Mouse (Mus musculus): ENCODE data around the gene N4bp2.
A peak's percentile ranks its signal among the peaks of the same experiment; 100 is the strongest.

GRCm38 (mm10) chr5:65860281-65861000 lies 97.1 kb downstream of the N4bp2 start:
- TF ChIP-seq CTCF (conservative IDR thresholded peaks at IDR 0.05 in 1 of 2, IDR thresholded peaks at IDR 0.05 in 1 of 2; ENCODE audit: low read depth in 2 of 2, low read length in 2 of 2) (no peak), ELF1 (IDR thresholded peaks at IDR 0.05; ENCODE audit: low read depth, low read length) (no peak), MYC (IDR thresholded peaks at IDR 0.05; ENCODE audit: low read depth, low read length) (peak; percentile 63; the same call in 1 of the 2 replicates)

Data from CH12.LX (cell line).